Comparison of ENCODE assay signal across 15 mouse cellular contexts in genomic region chr5:135604643-135605042, GRCm38 (mm10). TPM values are rescaled to one million over a fixed set of nuclear protein-coding genes. Genes with fewer than 3 reads are reported as not detected.
"Had no signal": no experiment of that assay in that cellular context is flagged by ENCODE, and none has a peak within 500 bp of the region (broad histone marks: within the 10 kb centered on the region; RNA-seq: fewer than 3 reads in every experiment).

No protein-coding gene starts in this region.

RNA-seq across cellular contexts. Expression of gene Ccl24, which starts 31.8 kb away (rescaled TPM):
- total RNA-seq: hematopoietic stem cell, adult 5-6 weeks; layer of hippocampus, adult 2 months; layer of hippocampus, postnatal 10 days; layer of hippocampus, postnatal 36 days had no signal

RNA-seq across cellular contexts. Expression of gene Ccl26, which starts 41.3 kb away (rescaled TPM):
- total RNA-seq: heart, postnatal 10 days; heart, postnatal 14 days; heart, postnatal 25 days; heart, postnatal 36 days; heart, postnatal 4 days; hematopoietic stem cell, adult 5-6 weeks; hindbrain, postnatal 0 days; layer of hippocampus, adult 18-20 months; layer of hippocampus, adult 2 months; layer of hippocampus, adult 8-10 months; layer of hippocampus, postnatal 10 days; layer of hippocampus, postnatal 14 days; layer of hippocampus, postnatal 25 days; layer of hippocampus, postnatal 36 days; left cerebral cortex, adult 18-20 months had no signal
